Mouse (Mus musculus) limb, embryonic 12.5 days (tissue): ENCODE results near the gene Zbtb20. TPM values are rescaled to one million over a fixed set of nuclear protein-coding genes. Genes with fewer than 3 reads are reported as not detected.

ENCODE experiments used
- ATAC-seq: fragments of 200-750 bp; cut with Nextera tagmentation; 2 replicates; pipeline ENCODE4 v1.8.0; 2017; ENCODE audit warnings: low read depth, moderate TSS enrichment; ENCODE audit not compliant: insufficient number of reproducible peaks, insufficient read depth, low FRiP score, low TSS enrichment
- H3K27ac ChIP-seq: fragments of 300-500 bp; sonication (generic); 2 replicates; pipeline ENCODE4 v1.5.1; 2016; ENCODE audit warnings: mild to moderate bottlenecking, moderate library complexity
- H3K27me3 ChIP-seq: fragments of 300-500 bp; sonication (generic); 2 replicates; pipeline ENCODE4 v1.6.1; 2016; ENCODE audit warnings: mild to moderate bottlenecking, moderate library complexity
- H3K36me3 ChIP-seq: fragments of 300-500 bp; sonication (generic); 2 replicates; pipeline ENCODE4 v1.6.1; 2016; ENCODE audit warnings: mild to moderate bottlenecking, moderate library complexity
- H3K4me1 ChIP-seq: fragments of 300-500 bp; sonication (generic); replicated peaks from 2 replicates; pipeline ENCODE4 v1.6.1; 2016
- H3K4me2 ChIP-seq: fragments of 300-500 bp; sonication (generic); 2 replicates; pipeline ENCODE4 v1.6.1; 2016; ENCODE audit warnings: mild to moderate bottlenecking, moderate library complexity
- H3K4me3 ChIP-seq: fragments of 300-500 bp; sonication (generic); replicated peaks from 2 replicates; pipeline ENCODE4 v1.5.1; 2016; ENCODE audit warnings: mild to moderate bottlenecking
- H3K9ac ChIP-seq: fragments of 300-500 bp; sonication (generic); replicated peaks from 2 replicates; pipeline ENCODE4 v1.6.1; 2016; ENCODE audit warnings: mild to moderate bottlenecking, moderate library complexity
- H3K9me3 ChIP-seq: fragments of 300-500 bp; sonication (generic); 2 replicates; pipeline ENCODE4 v1.6.1; 2016; ENCODE audit warnings: mild to moderate bottlenecking, moderate library complexity
- WGBS: fragments of 180-500 bp; shearing (Covaris S2); methylation state at CpG from one replicate; pipeline ENCODE4 v1.1.7; 2016; 5-methylcytosine and 5-hydroxymethylcytosine counted together
- polyA plus RNA-seq: library from polyadenylated mRNA; unstranded; fragments of >200 nt; fragmentation: Nextera tagmentation; extraction: Ambion mirVana; gene quantifications from 2 replicates; pipeline ENCODE4 v1.2.1, GENCODE M21; 2016

The Zbtb20 gene
- polyA plus RNA-seq, 1 experiment from 2014 or later: 18.8 TPM

DNA sequence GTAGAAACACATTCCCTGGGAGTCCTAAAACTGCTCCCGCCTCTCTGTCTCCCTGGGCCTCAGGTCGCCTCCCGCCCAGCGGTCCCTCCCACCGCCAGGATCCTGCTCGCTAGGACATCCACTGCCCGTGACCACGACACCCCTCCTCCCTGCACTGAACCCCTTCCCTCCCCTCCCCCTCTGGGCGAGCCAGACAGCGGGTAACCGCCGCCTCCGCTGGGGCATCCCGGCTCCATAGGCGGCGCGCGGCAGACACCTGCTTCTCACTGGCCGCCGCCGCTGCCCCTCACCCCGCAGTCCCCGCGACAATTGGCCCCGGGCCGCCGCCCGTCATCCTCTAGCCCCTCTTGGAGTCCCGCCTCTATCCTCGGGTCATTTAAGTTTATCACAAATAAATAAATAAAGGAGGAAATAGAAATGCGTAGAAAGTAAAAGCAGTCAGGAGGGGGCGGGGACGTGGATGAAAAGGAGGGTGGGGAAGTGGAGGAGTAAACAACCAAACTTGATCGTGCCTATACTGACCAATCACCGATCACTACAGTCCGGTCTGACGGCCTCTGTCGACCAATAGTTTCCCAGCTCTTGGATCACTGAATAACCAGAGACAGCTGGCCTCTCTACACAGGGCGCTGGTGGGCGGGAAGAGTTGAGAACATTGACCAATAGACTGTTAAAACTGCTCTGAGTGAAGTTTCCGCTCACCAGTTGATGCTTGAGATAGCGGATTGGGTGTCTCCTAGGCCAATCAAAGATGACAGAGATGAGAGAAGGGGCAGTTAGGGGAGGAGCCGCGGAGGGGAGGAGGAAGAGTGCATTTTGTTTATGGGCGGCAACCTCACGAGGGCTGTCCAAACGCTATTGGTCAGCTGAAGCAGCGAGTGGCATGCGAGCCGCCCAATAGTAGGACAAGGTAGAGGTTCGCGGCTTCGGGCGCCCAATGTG is 500 bp upstream of the Zbtb20 start:
- H3K4me1 ChIP-seq: peaks cover 16% of the 10 kb centered on the region; the same call in 1 of the 2 replicates
- peak overlapping the region; percentile 99 for H3K27ac ChIP-seq
- peak overlapping the region; percentile 53 for H3K9ac ChIP-seq
- H3K27me3 ChIP-seq: no peaks in the 10 kb centered on the region
- peak overlapping the region; percentile 54 for H3K4me2 ChIP-seq
- H3K36me3 ChIP-seq: no peaks in the 10 kb centered on the region
- under 1% methylated on average over 54 of the region's 54 CpGs for WGBS
- no peaks in the 10 kb centered on the region for H3K9me3 ChIP-seq
- ATAC-seq: peak; percentile 99
- H3K4me3 ChIP-seq: peak overlapping the region; percentile 62

DNA sequence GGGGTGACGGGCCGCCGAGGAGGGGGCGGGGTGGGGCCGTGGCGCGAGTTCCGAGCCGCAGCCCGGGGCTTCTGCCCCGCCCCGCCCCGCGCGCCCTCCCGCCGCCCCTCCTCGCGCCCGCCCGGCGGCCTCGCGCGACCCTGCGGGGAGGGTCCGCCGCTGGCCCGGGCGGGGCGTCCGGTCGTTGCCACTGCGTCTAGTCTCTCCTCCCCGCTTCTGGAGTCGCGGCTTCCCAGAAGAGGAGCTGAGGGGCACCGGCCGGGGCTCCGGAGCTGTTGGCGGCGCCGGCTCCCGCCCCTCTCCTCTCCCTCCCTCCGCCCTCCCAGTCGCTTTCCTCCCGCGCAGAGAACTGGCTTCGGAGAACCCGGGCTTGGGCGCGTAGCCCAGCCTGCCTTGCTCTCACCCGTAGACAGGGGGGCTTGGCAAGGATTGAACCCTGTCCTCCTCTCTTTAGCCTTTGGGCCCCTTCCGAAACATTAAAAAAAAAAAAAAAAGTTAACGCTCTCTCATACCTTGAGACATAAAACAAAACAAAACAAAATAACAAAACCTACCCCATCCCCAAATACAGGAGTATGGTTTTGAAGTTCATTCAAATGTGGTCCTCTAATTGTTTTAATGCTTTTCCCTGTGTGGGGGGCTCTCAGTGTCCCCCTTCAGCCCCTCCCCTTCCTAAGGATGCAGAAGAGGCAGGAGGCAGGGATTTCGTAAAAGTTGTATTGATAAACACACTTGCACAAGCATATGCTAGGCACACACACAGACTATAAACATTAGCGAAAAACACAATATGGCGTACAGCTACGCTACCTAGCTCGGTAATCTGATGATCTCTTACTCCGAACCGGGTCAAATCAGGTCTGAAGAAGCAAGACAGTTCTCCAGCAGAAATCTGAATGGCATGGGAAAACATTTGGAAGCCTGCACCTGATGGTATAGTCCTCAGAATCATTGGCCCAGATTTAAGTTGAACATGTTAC is 630 bp downstream of the Zbtb20 start:
- peak; percentile 32 for ATAC-seq
- Histone ChIP-seq H3K4me2 (peak overlapping the region; percentile 79), H3K4me1 (peaks cover 16% of the 10 kb centered on the region; the same call in 1 of the 2 replicates), H3K27me3 (no peaks in the 10 kb centered on the region), H3K9ac (peak overlapping the region; percentile 75), H3K27ac (peak overlapping the region; percentile 99), H3K9me3 (no peaks in the 10 kb centered on the region), H3K36me3 (no peaks in the 10 kb centered on the region), H3K4me3 (peak overlapping the region; percentile 62)
- under 1% methylated on average over 48 of the region's 62 CpGs for WGBS

DNA sequence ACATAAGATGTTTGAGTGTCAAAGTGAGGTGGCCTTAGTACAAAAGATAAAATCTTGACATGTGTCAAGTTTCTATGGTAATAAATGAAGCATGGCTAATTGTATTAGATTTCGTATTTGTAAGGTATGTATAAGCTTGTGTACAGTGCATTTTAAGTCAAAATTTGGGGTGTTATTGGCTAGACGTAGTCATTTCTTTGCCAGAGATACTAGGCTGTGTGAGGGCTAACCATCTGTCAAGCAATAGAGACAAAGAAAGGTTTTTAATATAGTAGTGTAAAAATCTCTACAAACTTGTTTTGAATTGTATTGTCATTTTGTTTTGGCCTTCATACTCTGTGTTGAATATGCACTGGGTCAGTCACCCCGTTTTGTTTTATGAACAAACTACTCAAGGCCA is 4.4 kb downstream of the Zbtb20 start:
- no peak for ATAC-seq
- no peak overlapping the region for H3K4me2 ChIP-seq
- peaks cover 14% of the 10 kb centered on the region for H3K4me1 ChIP-seq
- no peaks in the 10 kb centered on the region for H3K27me3 ChIP-seq
- H3K4me3 ChIP-seq: no peak overlapping the region
- no peak overlapping the region for H3K9ac ChIP-seq
- no peaks in the 10 kb centered on the region for H3K9me3 ChIP-seq
- no peak overlapping the region for H3K27ac ChIP-seq
- no peaks in the 10 kb centered on the region for H3K36me3 ChIP-seq
- 85% methylated on average over 3 of the region's 3 CpGs for WGBS

DNA sequence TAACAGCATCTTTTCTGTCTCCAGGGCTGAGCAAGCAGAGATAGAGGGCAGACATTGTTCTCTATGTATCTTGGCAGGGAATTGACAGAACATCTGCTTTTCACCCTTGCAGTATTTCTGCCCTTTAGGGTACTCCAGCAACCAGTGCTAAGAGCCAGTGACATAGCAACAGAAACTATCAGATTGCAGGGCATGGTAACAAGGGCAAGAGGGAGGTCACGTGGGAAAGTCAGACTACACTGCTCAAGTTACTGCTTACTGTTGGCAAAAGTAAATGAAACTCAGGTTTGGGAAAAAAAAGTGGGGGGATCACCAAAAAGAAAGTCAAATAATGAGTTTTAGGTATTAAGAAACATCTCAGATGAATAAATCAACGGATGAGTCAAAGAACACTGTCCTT is 9.9 kb downstream of the Zbtb20 start:
- no peaks in the 10 kb centered on the region for H3K9me3 ChIP-seq
- no peak overlapping the region; the same call in 1 of the 2 replicates for H3K27ac ChIP-seq
- H3K9ac ChIP-seq: no peak overlapping the region
- 53% methylated on average over 2 of the region's 2 CpGs for WGBS
- no peaks in the 10 kb centered on the region for H3K36me3 ChIP-seq
- H3K4me2 ChIP-seq: no peak overlapping the region
- no peaks in the 10 kb centered on the region for H3K27me3 ChIP-seq
- H3K4me3 ChIP-seq: no peak overlapping the region
- no peak for ATAC-seq
- peaks cover 9% of the 10 kb centered on the region for H3K4me1 ChIP-seq

DNA sequence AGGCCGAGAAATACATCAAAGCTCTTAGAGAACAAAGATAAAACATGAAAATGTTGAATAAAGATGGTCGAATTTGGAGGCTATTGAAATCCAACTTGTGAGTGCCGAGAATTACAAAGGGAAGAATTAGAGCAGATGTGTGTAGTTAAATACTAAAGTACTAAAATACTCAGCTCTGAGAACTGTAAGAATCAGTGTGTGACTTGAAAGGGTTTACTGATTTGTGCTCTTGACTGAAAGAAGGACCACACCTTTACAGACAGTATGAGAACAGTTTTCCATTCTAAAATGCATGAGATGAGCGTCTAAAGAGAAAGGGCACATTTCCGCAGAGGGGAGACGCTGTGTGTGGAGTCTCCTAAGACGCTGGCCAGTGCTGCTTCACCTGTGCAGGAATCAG is 10.3 kb downstream of the Zbtb20 start:
- no peaks in the 10 kb centered on the region for H3K36me3 ChIP-seq

DNA sequence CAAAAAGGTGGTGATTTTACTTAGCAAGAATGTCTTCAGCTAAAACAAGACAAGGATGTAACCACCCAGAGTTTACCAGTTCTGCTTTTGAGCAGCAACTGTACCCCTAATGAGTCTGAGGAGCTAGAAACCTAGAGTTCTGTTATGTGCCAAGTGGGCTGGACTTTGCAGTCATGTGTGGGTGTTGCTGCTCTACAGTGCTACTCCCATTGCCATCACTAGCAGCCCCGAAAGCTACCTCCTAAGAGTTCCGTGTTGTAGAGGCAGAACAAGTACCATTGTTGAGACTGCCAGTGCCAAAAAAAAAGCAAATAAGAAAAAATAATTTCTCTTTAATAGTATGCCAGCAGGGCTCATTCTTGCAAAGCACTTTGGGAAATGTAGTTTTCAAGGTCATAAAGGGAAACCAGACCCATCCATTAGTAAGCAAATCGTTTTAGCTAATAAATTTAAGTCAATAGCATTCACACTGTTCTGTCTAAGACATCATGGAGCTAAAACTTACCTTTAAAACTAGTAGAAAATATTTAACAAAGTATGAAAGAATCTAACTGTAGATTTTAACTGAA is 21.5 kb downstream of the Zbtb20 start:
- Histone ChIP-seq H3K9ac (no peak overlapping the region), H3K9me3 (no peaks in the 10 kb centered on the region), H3K4me2 (no peak overlapping the region), H3K27ac (no peak overlapping the region), H3K36me3 (no peaks in the 10 kb centered on the region), H3K4me3 (no peak overlapping the region), H3K4me1 (no peaks in the 10 kb centered on the region), H3K27me3 (no peaks in the 10 kb centered on the region)
- no peak for ATAC-seq
- 77% methylated on average over 3 of the region's 3 CpGs for WGBS

More for the DNA sequence above, 10.3 kb downstream of the Zbtb20 start:
- ATAC-seq: no peak
- H3K4me1 ChIP-seq: peaks cover 9% of the 10 kb centered on the region
- H3K4me3 ChIP-seq: no peak overlapping the region
- H3K9ac ChIP-seq: no peak overlapping the region
- no peaks in the 10 kb centered on the region for H3K9me3 ChIP-seq
- 83% methylated on average over 7 of the region's 7 CpGs for WGBS
- no peaks in the 10 kb centered on the region for H3K27me3 ChIP-seq
- H3K4me2 ChIP-seq: no peak overlapping the region
- H3K27ac ChIP-seq: no peak overlapping the region

DNA sequence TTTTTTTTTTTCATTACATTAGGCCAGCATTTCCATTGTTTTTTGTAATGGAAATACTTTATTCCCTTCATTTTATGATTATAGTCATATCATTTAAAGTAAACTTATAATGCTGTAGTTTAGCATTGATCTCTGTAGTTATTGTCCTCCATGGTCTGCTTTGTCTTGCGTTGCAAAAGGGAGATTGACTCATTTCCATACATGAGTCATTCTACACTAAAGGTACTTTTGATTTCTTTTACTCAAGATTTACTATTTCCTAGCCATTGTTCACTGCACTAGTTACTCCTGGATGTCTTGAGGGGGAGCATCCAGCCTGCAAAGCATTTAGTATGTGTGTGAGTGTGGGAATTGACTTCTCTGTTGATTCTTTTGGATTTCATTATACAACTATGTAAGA is 24.6 kb downstream of the Zbtb20 start:
- Histone ChIP-seq H3K27ac (no peak overlapping the region), H3K4me3 (no peak overlapping the region), H3K27me3 (no peaks in the 10 kb centered on the region), H3K4me1 (no peaks in the 10 kb centered on the region), H3K9ac (no peak overlapping the region), H3K4me2 (no peak overlapping the region), H3K9me3 (no peaks in the 10 kb centered on the region), H3K36me3 (no peaks in the 10 kb centered on the region)
- ATAC-seq: no peak
- 93% methylated on average over 1 of the region's 1 CpGs for WGBS

DNA sequence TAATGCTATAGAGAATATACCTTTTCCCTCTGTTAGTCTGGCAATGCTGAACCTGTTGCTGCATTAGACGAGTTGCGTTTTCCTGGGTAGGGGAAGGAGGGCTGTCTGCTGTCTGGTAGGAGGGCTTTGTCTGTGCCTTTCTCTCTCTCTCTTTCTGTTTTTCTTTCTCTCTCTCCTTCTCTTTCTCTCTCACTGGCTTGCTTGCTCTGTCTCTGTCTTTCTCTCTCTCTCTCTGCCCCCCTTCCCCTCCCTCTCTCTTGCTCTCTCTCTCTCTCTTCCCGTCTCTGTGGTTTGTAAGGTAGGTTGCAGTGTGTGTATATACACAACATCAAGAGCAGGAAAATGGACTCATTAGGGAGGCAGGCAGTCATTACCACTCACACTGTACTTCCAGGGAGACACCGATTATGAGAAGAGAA is 31.6 kb downstream of the Zbtb20 start:
- Histone ChIP-seq H3K36me3 (no peaks in the 10 kb centered on the region), H3K27me3 (no peaks in the 10 kb centered on the region), H3K9ac (peak overlapping the region; percentile 46), H3K4me1 (peaks cover 14% of the 10 kb centered on the region), H3K9me3 (no peaks in the 10 kb centered on the region), H3K4me2 (peak overlapping the region; percentile 42), H3K4me3 (peak overlapping the region; percentile 19), H3K27ac (peak overlapping the region; percentile 72)
- no peak; the same call in 1 of the 2 replicates for ATAC-seq
- WGBS: 32% methylated on average over 4 of the region's 4 CpGs

DNA sequence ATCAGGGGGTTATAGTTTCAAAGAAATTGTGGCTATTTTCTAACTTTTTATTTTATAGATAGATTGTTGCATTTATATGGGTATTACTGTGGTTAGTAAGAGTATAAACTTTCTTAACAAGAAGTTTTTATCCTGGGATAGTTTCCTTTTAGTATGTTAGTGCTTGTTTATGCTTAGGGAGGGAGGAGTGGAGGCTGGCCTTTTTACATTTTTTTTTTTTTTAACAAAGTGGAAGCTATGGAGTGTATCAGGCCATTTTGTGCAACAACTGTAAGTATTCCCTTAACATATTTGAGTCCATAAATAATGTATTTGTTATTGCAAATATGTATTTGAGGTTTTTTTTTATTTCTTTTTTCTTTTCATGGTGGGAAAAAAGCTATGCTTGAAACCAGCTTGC is 32.7 kb downstream of the Zbtb20 start:
- no peaks in the 10 kb centered on the region for H3K9me3 ChIP-seq
- no peaks in the 10 kb centered on the region for H3K27me3 ChIP-seq
- no peak overlapping the region for H3K4me2 ChIP-seq
- peaks cover 14% of the 10 kb centered on the region for H3K4me1 ChIP-seq
- no peak overlapping the region for H3K4me3 ChIP-seq
- H3K36me3 ChIP-seq: no peaks in the 10 kb centered on the region
- ATAC-seq: no peak
- no peak overlapping the region for H3K27ac ChIP-seq
- H3K9ac ChIP-seq: no peak overlapping the region

DNA sequence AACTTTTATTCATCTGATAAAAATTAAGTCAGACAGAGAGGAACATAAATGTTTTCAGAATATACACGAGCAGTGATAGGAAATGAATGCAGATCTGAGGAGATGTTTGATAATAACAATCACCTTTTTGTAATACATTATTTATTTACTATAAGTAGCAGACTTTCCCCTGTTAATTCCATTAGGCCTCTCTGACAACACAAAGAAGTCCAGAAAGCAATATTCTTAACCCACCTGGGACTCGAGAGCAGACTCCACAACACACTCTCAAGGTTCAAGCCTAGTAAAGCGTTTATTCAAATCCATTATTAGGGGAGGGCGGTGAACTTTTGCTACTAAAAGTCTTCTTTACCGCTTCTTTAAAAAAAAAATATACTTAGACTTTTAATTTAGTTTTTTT is 33.2 kb downstream of the Zbtb20 start:
- Histone ChIP-seq H3K36me3 (no peaks in the 10 kb centered on the region), H3K27me3 (no peaks in the 10 kb centered on the region), H3K4me2 (no peak overlapping the region; the same call in 1 of the 2 replicates), H3K4me3 (no peak overlapping the region), H3K27ac (no peak overlapping the region), H3K9ac (no peak overlapping the region), H3K9me3 (no peaks in the 10 kb centered on the region), H3K4me1 (peaks cover 14% of the 10 kb centered on the region)
- 67% methylated on average over 5 of the region's 5 CpGs for WGBS
- no peak for ATAC-seq

DNA sequence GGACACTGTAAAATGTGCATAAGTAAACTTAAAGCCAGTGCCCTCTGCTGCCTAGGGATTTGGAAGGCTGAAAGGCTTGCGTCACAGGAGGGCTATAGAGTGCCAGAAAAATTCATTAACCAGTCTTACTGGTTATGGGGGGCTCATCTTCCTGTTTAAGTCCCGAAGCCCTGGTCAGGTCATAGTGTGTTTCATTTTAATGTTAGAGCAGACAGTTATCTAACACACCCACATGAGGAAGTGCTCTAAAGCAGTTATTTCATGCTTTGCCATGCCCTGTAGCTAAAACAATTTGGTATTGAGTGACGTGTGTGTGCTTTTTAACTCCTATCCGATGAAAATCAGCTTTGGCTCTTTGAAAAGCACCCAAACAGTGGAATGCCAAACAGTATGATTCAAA is 34.3 kb downstream of the Zbtb20 start:
- no peaks in the 10 kb centered on the region for H3K36me3 ChIP-seq
- no peak overlapping the region for H3K4me2 ChIP-seq
- H3K27ac ChIP-seq: no peak overlapping the region; the same call in 1 of the 2 replicates
- ATAC-seq: no peak
- no peaks in the 10 kb centered on the region for H3K9me3 ChIP-seq
- peaks cover 14% of the 10 kb centered on the region for H3K4me1 ChIP-seq
- no peaks in the 10 kb centered on the region for H3K27me3 ChIP-seq
- no peak overlapping the region for H3K9ac ChIP-seq
- H3K4me3 ChIP-seq: no peak overlapping the region
- WGBS: 42% methylated on average over 4 of the region's 4 CpGs
